Mouse (Mus musculus): Measurements from ENCODE around the gene Umad1.

GRCm38 (mm10) chr6:8423142-8423541, 164.1 kb downstream of the Umad1 start:
- TF ChIP-seq MAFK (IDR thresholded peaks at IDR 0.05; ENCODE audit: insufficient read depth, low read depth, low read length) (no peak), ZC3H11A (IDR thresholded peaks at IDR 0.05; ENCODE audit: borderline replicate concordance, low read depth, low read length) (no peak), HCFC1 (IDR thresholded peaks at IDR 0.05; ENCODE audit: borderline replicate concordance, insufficient read depth, low read length) (no peak), ZNF384 (IDR thresholded peaks at IDR 0.05; ENCODE audit: low read depth, low read length) (no peak)
